Mouse (Mus musculus) ES-Bruce4 (cell line): ENCODE data around the gene Ttc38. TPM values are rescaled to one million over a fixed set of nuclear protein-coding genes. Genes with fewer than 3 reads are reported as not detected.

Source experiments
- H3K27ac ChIP-seq: 2 replicates; pipeline ENCODE4 v1.5.1; 2012; ENCODE audit warnings: low read length, inconsistent platforms; ENCODE audit not compliant: insufficient read depth
- H3K27me3 ChIP-seq: 2 replicates; pipeline ENCODE4 v1.6.1; 2012; ENCODE audit warnings: mild to moderate bottlenecking, low read length, inconsistent platforms; ENCODE audit not compliant: control insufficient read depth, poor library complexity, insufficient read depth, severe bottlenecking
- H3K36me3 ChIP-seq: 2 replicates; pipeline ENCODE4 v1.6.1; 2012; ENCODE audit warnings: inconsistent platforms, mild to moderate bottlenecking, low read length, moderate library complexity; ENCODE audit not compliant: control insufficient read depth, poor library complexity, insufficient read depth, severe bottlenecking
- H3K4me1 ChIP-seq: one replicate; pipeline ENCODE4 v1.8.1; 2011; ENCODE audit warnings: low read length; ENCODE audit not compliant: control insufficient read depth, insufficient read depth
- H3K4me3 ChIP-seq: 2 replicates; pipeline ENCODE4 v1.5.1; 2011; ENCODE audit warnings: low read depth, mild to moderate bottlenecking, low read length
- H3K9ac ChIP-seq: 2 replicates; pipeline ENCODE4 v1.6.1; 2012; ENCODE audit warnings: low read depth, mild to moderate bottlenecking, inconsistent platforms; ENCODE audit not compliant: poor library complexity, severe bottlenecking
- H3K9me3 ChIP-seq: replicated peaks from 2 replicates; pipeline ENCODE4 v1.6.1; 2012; ENCODE audit warnings: mild to moderate bottlenecking, low read length, inconsistent platforms; ENCODE audit not compliant: control insufficient read depth, poor library complexity, insufficient read depth, severe bottlenecking
- CTCF ChIP-seq: IDR thresholded peaks from one replicate; pipeline ENCODE4 v1.8.1; 2011; ENCODE audit warnings: low read depth, low read length
- EP300 ChIP-seq: IDR thresholded peaks from 2 replicates; pipeline ENCODE4 v1.6.1; 2011; ENCODE audit warnings: low read depth, low read length; ENCODE audit not compliant: insufficient read depth
- POLR2A ChIP-seq: IDR thresholded peaks from one replicate; pipeline ENCODE4 v1.8.1; 2011; ENCODE audit warnings: low read length; ENCODE audit not compliant: insufficient read depth
- polyA plus RNA-seq: library from polyadenylated mRNA; stranded (reverse); fragments of >200 nt; gene quantifications from 2 replicates; pipeline ENCODE4 v1.2.4, GENCODE M21; 2011; ENCODE audit warnings: low read depth; ENCODE audit not compliant: missing spikeins, insufficient read depth, insufficient read length

Ttc38 gene
- polyA plus RNA-seq, 1 experiment = 6.3 TPM

DNA sequence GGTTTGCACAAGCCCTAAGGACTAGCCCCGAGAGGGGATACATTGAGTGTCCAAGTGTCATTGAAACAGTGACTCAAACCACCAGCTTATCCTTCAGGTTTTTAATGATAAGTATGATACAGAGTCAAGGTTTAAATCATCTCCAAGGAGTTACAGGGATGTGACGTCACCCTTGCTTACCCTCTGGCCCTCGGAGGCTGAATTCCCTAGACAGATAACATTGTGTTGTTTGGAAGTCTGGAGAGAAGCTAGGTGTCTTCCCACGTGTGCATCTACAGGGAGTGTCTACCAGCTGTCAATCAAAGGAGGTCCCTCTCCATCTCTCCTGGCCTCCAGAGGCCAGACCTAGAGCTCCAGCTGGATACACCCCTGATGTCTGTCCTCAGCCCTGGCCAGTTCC lies 25.2 kb upstream of the Ttc38 start:
- no peak for TF ChIP-seq CTCF
- TF ChIP-seq EP300 = no peak
- no peak for TF ChIP-seq POLR2A
- H3K4me1 ChIP-seq = no peaks in the 10 kb centered on the region
- H3K27me3 ChIP-seq = no peaks in the 10 kb centered on the region

DNA sequence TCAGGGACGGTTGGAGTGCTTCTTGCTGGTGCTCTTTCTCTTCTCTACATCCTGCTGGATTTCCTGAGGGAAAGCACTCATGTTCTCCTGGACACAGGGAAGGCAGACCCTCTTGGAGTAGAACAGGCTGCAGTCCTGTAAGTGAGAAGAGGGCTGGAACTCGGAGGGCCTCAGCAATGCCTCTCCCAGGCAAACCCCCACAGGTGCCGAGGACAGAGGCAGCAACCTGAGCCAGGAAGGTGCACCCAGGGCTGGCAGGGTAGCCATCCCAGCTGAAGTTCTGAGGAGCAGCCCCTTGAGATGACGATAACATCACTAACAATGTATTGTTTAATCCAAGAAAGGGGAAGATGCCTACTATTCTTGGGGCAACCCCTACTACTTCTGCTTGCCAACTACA lies 24.7 kb upstream of the Ttc38 start:
- Histone ChIP-seq H3K9ac (no peak overlapping the region), H3K4me1 (no peaks in the 10 kb centered on the region), H3K36me3 (no peaks in the 10 kb centered on the region), H3K27me3 (no peaks in the 10 kb centered on the region), H3K27ac (no peak overlapping the region), H3K9me3 (no peaks in the 10 kb centered on the region), H3K4me3 (no peak overlapping the region)
- no peak for TF ChIP-seq EP300
- TF ChIP-seq POLR2A = no peak
- TF ChIP-seq CTCF = no peak

More for the DNA sequence above, 25.2 kb upstream of the Ttc38 start:
- no peak overlapping the region for H3K9ac ChIP-seq
- H3K9me3 ChIP-seq = no peaks in the 10 kb centered on the region
- H3K27ac ChIP-seq = no peak overlapping the region
- no peaks in the 10 kb centered on the region for H3K36me3 ChIP-seq
- no peak overlapping the region for H3K4me3 ChIP-seq

DNA sequence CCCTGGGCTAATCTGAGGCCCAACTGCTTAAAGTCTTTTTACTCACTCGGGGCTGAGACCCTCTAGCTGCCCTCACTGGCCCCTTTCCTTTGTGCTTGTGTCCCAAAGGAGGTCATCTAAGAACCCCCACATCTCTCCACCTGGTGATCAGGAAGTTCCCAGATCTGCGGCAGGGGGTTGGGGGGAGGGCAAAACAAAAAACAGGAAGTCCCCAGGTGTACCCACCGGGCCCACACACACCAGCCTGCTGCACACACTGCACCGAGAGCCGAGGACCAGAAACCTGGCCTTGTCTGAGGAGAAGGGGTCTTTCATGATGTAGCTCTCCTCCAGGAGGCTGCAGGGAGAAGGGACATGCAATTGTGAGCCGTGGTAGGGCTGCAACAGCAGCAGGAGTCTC lies 24.1 kb upstream of the Ttc38 start:
- TF ChIP-seq EP300 (no peak), CTCF (no peak), POLR2A (no peak)
- Histone ChIP-seq H3K9ac (no peak overlapping the region), H3K27ac (no peak overlapping the region)

DNA sequence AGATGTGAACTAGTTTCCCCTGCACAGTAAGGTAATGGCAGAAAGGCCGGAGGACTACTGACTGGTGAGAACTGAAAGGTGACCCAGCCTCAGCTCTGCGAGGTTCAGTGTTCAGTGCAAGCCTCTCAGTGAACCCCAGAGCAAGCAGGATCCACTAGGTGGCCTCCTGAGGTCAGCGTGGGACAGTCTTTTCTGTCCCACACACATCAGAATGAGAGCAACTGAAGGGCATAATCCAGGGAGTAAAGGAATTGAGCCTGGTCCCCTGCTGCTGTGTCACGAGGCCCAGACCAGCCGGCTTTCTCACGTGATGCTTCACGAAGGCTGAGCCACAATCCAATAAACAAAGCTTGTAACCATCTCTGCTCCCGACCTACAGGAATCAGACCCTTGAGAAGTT lies 23.7 kb upstream of the Ttc38 start:
- H3K9ac ChIP-seq = no peak overlapping the region
- no peaks in the 10 kb centered on the region for H3K36me3 ChIP-seq
- H3K27ac ChIP-seq = no peak overlapping the region
- no peaks in the 10 kb centered on the region for H3K4me1 ChIP-seq
- no peak for TF ChIP-seq CTCF
- TF ChIP-seq POLR2A = no peak
- no peak for TF ChIP-seq EP300
- no peak overlapping the region for H3K4me3 ChIP-seq
- no peaks in the 10 kb centered on the region for H3K9me3 ChIP-seq
- no peaks in the 10 kb centered on the region for H3K27me3 ChIP-seq

More for the DNA sequence above, 24.1 kb upstream of the Ttc38 start:
- Histone ChIP-seq H3K4me3 (no peak overlapping the region), H3K36me3 (no peaks in the 10 kb centered on the region), H3K4me1 (no peaks in the 10 kb centered on the region), H3K27me3 (no peaks in the 10 kb centered on the region), H3K9me3 (no peaks in the 10 kb centered on the region)

DNA sequence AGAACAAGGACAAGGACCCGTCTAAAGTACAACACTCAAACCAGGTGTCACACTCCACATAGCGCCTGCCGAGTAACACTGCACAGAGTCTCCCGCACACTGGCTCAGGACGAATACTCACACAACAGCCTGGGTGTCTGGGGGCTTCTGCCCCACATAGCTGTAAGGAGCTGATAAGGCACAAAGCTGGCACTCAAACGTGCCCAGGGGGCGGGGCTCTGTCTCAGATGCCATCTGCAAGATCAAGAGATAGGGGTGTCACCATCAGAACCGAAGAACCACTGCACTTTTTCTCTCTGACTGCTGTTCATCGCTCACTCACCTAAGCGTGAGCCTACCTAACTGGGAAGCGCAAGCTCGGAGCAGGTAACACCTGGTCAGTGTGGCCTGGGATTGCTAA lies 23.0 kb upstream of the Ttc38 start:
- Histone ChIP-seq H3K36me3 (no peaks in the 10 kb centered on the region), H3K9ac (no peak overlapping the region), H3K27me3 (no peaks in the 10 kb centered on the region), H3K4me3 (no peak overlapping the region), H3K27ac (no peak overlapping the region), H3K9me3 (no peaks in the 10 kb centered on the region), H3K4me1 (no peaks in the 10 kb centered on the region)
- TF ChIP-seq CTCF (no peak), EP300 (no peak), POLR2A (no peak)

DNA sequence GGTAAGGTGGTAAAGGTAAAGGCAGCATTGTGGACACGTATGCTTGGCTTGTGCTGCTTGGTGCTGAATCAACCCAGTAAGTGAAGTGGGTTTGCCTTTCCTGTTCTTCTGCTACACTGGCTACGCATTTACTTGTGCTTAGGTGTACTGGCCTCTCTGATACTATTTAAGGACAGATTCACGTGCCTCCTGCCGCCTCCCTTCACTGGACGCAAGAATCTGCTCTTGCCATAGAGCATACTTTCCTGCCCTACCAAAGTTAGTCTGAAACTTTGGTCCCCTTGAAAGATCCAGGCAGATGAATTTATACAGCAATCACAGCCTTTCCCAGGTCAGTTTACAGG lies 21.7 kb upstream of the Ttc38 start:
- H3K9ac ChIP-seq = no peak overlapping the region
- H3K36me3 ChIP-seq = no peaks in the 10 kb centered on the region
- no peaks in the 10 kb centered on the region for H3K9me3 ChIP-seq
- no peak overlapping the region for H3K27ac ChIP-seq
- no peaks in the 10 kb centered on the region for H3K4me1 ChIP-seq
- H3K27me3 ChIP-seq = no peaks in the 10 kb centered on the region
- peak overlapping the region; percentile 83; the same call in 1 of the 2 replicates for H3K4me3 ChIP-seq
- TF ChIP-seq EP300 = no peak
- TF ChIP-seq CTCF = no peak
- no peak for TF ChIP-seq POLR2A
